Mouse (Mus musculus) bone marrow macrophage, adult 2 months (primary cell): ENCODE results near the gene Lgalsl.

Experiments used
- CTCF ChIP-seq: IDR thresholded peaks from 2 replicates; pipeline ENCODE4 v1.5.1; 2012; ENCODE audit warnings: low read depth, mild to moderate bottlenecking, low read length, moderate library complexity
- POLR2A ChIP-seq: IDR thresholded peaks from 2 replicates; pipeline ENCODE4 v1.6.1; 2012; ENCODE audit warnings: mild to moderate bottlenecking, low read depth, low read length, borderline replicate concordance

- TF ChIP-seq POLR2A = no peak
- no peak for TF ChIP-seq CTCF
These were observed 16.8 kb downstream of the Lgalsl start for GRCm38 (mm10) chr11:20813901-20814523.
